Mouse (Mus musculus): ENCODE measurements around the gene Tat.

- no peak for TF ChIP-seq CTCF (IDR thresholded peaks at IDR 0.05; ENCODE audit: extremely low read depth, insufficient read depth, insufficient read length, insufficient replicate concordance)
- TF ChIP-seq POLR2A (IDR thresholded peaks at IDR 0.05; ENCODE audit: low read depth, low read length): no peak
Measured at GRCm38 (mm10) chr8:109992951-109993350, 2.7 kb downstream of the Tat start.

All from spleen, adult 2 months (tissue).